Mouse (Mus musculus) left cerebral cortex, postnatal 14 days (tissue): ENCODE results near the gene Tnfaip3. TPM values are rescaled to one million over a fixed set of nuclear protein-coding genes. Genes with fewer than 3 reads are reported as not detected.
A peak's percentile ranks its signal among the peaks of the same experiment; 100 is the strongest.

ENCODE experiments used
- DNase-seq, 2 experiments: peaks; one replicate each; pipeline ENCODE4 v3.0.0; 2021 to 2022; ENCODE audit warnings: low spot score in 2 of 2, mixed read lengths in 1 of 2
- intact Hi-C: fragments of 180-260 bp; cut with DNase I; formaldehyde crosslinking; loops from one replicate; pipeline ENCODE4 v1.15.1; 2025
- long read RNA-seq, 2 experiments: library from polyadenylated mRNA; stranded (forward); transcript quantifications; one replicate each; pipeline ENCODE4 v2.0.0; 2021
- total RNA-seq, 2 experiments: library from RNA; stranded (reverse); gene quantifications; 2 replicates each; pipeline ENCODE4 v1.2.3; 2021

Gene Tnfaip3
- 1 to 10 TPM; 3.4 to 4.1 TPM for total RNA-seq
- long read RNA-seq, experiment 1, full-length matches to known transcripts: 3 of 3 reads
- long read RNA-seq, experiment 1, partial matches to known transcripts: 0 of 3 reads
- long read RNA-seq, experiment 1, other reads (novel, unspliced or antisense): 0 of 3 reads
- long read RNA-seq, experiment 2, full-length matches to known transcripts: 1 of 1 reads
- long read RNA-seq, experiment 2, partial matches to known transcripts: 0 of 1 reads
- long read RNA-seq, experiment 2, other reads (novel, unspliced or antisense): 0 of 1 reads

DNA sequence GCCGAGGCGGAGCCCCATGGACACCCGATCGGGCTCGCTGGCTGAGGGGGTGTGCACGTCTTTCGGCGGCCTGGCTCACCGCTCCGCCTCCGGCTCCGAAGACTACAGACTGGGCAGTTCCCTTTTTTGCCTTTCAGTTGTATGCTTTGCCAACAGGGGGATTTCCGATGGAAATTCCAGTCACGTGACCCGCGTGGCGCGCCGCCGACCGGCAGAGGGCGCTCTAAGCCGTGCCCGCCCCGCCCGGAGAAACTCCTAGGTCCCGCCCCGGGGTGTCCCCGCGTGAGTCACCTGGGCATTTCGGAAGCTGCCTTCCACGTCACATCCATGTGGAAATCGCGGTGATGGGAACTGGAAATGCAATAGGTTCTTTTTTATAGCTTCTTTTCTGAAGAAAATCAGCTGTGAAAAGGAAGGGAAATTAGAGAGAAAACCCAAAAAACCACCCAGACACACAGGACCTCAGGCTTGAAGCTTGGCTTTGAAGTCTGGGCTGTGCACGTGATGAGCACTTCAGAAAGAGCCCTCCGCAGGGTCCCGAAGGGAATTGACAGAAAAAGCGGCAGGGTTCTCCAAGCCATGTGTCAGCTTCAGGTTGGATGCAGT, at the start of gene Tnfaip3:
Gene Tnfaip3, minus strand, starts transcription at position 401 of the 606 bp plus-strand sequence.
- intact Hi-C loops: loop anchor here (1.0 kb wide), 1 partner anchor 171 kb away; no protein-coding TSS in a partner anchor
- peak; percentile 96 to 97 for DNase-seq

DNA sequence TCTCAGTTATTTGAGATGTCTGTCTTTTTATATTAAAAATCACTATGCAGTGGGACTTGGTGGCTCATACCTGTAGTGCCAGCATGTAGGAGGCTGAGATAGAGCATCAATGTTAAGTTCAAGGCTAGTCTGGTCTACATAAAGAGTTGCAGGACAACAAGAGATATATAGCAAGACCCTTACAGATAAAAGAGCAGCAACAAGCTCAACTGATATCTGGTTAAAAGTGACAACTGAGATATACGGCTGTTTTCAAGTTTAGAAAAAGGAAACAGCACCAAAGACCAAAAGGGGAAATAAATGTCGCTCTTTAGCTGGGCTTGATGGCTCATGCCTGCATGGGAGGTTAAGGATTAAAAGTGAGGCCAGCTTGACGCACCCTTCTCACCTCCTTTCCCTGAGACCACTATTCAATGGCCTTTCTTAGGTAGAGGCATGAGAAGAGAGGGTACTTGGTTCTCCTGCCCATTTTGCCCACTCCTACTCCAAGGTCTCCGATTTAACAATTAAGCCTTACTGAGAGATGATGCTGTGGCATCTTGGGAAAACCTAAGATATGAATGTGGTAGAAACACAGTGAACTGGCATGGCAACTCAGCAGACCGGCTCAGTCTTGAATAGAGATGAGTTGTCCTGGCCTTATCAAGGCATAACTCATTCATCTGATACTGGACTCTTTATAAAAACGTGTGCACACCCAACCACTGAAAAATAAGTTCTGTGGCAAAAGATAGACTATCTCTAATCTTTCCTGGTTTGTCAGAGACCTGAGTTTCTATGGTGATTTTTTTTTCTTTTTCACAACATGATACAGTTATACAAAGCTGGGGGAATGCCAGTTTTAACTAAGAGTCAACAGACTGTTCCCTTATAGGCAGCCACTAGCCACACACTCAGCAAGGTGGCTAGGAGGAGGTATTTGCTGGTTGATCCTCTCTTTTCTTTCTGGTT, 49.5 kb upstream of the Tnfaip3 start:
- peak in 1 of 2 experiments; percentile 30 for DNase-seq
- intact Hi-C loops: no loop called here

DNA sequence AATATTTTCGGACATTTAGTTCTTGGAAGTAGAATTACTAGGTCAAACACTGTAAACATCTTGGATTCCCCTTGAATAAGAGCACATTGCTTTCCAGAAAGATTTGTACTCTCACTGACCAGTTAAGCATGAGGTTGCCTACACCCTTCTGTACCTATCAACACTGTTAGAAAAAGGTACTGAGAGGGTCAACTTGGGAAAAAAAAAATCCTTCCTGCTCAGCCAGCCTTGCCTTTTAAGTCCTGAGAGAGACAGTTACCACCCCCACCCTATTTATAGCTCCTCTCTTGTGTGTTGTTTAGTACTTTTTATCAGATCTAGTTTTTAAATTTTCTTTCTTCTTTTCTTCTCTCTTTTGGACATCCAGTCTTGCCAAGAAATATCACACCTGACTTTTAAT, 48.2 kb upstream of the Tnfaip3 start:
- no peak for DNase-seq
- intact Hi-C loops: no loop called here

DNA sequence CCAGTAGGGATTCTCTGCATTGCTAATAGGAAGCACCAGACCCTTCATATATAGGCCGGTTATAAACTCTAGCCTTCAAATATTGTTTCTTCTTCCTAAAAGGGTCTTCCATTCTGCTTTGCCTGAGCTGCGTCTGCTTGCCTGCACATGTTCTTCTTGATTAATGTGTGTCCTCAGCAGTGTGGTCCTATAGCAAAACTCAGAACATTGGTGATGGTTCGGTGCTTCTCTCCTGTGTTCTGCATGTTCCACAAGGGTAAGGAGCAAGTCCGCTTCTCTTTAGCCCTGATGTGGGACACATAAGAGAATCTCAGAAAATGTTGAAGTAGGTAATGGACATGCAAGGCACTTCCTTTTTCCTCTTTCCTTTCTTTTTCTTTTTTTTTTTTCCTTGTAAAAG, 47.8 kb upstream of the Tnfaip3 start:
- DNase-seq: no peak
- intact Hi-C loops: no loop called here

DNA sequence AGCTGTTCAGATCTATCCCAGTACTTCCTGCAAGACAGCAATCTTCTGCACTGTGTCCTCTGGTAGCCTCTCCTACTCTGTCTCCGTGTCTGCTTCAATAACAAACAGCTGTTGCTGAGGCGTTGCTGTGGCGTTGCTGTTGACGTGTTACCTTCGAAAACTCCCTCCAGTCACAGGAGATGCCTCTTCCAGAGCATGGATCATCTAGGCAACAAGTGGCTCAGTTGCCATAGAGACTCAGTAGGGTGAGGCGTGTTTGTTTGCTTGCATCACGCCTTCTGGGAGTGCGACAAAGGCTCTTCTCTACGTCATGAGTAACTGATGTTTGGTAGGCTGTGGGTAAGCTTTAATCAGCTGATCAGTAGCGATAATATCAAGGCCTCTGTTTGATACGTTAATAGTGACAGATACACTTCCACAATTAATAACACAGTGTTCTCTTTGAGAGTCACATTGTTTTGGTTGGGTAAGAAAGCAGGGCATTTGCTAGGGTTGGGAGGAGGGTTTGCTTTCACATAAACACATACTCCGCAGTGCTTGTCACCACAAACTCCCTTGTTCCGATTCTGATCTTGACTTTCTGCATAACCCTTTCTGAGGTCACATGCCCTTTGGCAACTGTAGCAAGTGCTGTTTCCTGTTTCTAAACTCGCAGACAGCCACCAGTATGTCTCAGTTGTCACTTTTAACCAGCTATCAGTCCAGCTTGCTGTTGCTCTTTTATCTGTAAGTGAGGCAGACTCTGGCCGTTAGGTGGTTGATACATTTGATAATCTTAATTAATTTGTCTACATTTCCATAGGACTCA, 46.8 kb upstream of the Tnfaip3 start:
- peak; percentile 8 to 49 for DNase-seq
- intact Hi-C loops: no loop called here

DNA sequence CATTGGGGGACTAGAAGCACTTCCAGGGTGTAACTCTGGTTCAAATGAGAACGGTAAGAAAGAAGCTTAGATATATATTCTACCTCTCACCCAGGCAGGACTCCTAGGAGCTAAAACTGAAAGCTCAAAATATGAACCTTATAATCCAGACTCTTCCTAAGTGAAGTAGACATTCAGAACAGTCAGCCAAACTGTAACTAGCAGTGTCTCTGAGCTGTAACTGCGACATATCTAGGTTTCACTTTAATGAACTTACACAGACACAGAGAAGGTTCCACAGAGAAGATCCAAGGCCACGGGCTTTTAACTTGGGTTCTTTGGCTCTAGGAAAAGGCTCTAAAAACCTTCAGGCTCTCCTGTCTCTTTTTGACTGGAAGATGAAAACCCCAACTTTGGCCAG, 45.7 kb upstream of the Tnfaip3 start:
- intact Hi-C loops: no loop called here
- DNase-seq: no peak

DNA sequence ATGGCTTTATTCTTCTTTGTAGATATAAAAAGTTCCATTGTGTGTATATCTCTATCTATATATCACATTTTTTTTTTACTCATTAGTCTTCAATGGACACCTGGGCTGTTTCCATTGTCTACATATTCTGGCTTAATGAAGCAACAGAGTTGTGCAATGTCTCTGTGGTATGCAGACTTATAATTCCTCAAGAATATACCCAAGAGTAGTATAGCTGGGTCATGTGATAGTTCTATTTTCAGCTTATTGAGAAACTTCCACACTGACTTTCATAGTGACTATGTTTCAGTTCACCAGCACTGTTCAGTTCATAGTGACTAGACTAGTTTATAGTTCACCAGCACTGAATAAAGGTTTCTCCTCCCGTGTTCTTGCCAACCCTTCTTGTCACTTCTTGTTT, 38.1 kb upstream of the Tnfaip3 start:
- intact Hi-C loops: no loop called here
- no peak for DNase-seq

DNA sequence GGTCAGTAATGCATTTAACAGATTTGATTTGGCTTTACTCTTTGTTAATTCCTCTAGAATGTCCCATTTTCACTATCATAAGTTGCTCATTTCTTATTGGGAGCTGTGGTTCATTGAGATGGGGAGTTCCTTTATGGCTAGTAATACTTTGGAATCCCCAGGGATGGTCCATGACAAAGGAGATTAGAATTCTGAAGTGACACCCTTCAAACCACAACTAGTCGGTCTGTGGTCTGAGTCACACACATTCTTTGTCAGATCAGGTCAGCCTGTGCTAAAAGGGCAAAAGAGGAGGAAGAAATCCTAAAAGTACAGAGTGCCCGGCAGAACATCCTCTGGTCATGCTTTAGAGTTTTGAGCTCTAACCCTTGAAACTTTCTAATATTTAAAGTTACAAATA, 30.5 kb upstream of the Tnfaip3 start:
- intact Hi-C loops: no loop called here
- no peak for DNase-seq

DNA sequence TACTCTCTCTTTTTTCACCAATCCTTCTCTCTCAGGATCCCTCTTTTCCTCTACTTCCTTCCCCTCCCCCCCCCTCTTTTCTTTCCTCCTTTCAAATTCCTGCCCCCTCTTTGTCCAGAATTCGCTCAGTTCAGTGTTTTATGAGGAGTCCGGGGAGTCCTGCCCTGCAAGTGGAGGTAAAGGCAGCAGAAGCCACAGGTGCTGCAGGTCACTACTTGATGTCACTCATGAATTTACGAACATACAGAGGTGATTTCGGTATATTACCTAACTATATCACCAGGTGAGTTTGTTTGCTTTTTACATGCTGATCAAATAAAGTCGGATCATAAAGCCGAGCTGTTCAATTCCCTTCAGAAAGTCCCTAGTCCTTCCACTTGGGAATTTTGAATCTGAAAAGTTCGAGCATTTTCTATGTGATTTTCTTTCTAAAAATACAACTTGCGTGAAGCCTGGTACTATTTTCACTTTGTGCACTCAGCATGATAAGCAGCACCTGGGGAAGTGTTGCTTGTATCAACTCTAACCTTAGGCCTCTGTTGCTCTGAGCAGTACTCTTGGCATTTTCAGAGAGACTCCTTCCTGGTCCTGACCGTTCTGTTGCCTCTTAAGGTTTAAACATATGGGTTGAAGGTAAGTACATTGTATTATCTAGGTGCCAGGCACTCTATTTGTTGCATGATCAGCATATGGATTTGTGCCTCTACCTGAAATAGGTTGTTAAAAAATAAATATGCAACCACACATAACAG, 29.5 kb upstream of the Tnfaip3 start:
- intact Hi-C loops: no loop called here
- no peak for DNase-seq

DNA sequence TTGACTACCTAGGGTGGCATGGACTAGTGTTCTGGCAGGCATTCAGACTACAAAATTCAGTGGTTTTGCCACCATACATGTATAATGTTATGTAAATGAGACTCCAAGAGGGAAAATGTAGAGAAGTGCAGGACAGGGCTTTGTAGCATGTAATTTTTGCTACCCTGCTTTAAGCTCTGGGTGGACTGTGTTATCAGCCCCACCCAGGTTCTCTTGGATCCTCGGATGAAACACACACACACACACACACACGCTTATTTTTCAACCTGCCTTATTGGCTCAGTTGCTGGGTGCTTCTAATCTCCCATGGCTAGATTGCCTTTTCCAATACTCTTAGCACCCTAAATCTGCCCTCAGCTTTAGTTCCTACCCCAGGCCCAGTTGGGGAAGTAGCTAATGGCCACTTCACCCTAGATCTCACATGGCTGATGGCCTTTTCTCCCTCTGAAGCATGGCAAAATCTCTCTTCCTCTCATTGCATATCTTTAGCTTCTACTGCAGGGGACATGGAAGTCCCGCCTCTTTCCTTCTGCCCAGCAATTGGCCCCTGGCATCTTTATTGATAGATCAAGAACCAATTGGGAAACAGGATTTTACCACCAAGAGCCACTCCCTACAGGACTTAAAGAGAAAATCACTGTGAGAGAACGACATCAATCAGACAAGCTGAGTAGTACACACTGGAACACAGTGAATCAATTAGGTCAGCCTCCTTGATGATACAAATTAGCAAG, 28.2 kb upstream of the Tnfaip3 start:
- intact Hi-C loops: no loop called here

DNA sequence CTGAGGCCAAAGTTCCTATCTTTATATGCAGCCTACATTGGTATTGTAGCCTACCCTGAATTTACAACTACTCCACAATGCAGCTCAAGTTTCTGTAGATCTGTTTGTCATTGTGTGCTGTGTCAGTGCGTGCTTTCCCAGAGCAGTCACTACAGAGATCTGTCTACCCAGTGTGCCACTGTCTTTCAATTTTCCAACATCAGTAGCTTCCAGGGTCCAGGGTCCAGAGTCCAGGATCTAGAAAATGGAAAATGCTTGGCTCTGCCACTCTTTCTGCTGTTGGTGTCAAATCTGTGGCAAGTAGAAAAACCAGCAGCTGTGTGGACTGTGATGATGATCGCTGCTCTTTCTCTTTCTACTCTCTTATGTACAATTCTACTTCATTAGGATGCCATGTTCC, 24.7 kb upstream of the Tnfaip3 start:
- intact Hi-C loops: no loop called here
- DNase-seq: no peak

More for the DNA sequence above, 28.2 kb upstream of the Tnfaip3 start:
- DNase-seq: peak; percentile 18 to 41

DNA sequence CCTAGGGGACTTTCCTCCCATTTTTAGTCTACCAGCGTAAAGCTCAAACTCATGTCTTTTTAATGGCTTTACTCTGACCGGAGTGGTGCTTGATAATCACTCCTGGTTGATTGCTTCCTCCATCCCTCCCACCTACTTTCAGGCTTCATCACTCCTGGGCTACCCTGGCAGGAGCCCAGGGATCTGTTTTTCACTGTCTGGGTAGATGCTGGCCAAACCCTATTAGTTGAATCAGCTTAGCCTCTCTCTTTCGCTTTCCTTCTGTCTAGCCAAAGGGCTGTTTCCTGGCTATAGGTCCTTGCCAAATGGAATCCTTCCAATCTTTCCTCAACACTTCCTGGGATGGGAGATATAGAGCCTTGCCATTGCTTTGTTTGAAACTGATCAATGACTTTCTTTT, 19.3 kb upstream of the Tnfaip3 start:
- intact Hi-C loops: no loop called here
- no peak for DNase-seq

DNA sequence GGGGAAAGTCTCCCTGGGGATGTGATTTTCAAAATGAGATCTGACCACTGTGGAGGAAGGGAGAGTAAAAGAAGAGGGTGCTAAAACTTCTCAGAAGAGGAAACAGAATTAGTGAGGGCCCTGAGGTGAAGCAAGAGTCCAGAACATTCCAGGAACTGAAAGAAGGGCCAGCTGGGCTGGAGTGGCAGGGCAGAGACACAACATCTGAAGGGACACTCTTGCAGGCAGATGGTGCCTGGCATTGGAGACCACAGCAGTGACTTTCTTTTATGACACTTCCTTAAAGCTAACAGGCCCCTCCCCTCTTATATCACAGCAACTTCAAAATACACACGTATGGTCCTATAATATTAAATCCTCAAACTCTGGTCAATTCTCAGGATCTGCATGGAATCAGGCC, 18.2 kb upstream of the Tnfaip3 start:
- peak in 1 of 2 experiments; percentile 26 for DNase-seq

DNA sequence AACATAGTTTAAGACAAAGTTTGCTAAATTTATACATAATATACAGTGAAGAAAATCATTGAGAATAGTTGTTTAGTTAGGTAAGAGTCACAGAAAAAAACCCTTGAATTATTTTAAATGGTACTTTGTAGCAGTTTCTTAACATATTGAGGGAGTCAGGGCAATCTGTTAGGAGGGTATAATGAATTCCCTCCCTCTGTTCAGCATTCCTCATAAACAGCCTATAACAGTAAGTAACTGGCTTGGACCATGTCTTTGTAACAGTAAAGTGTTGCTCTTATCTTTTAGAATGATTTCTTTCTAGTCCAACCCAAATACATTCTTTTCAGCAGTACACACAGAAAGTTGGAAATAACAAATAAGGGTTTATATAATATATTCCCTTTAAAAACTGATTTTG, 16.4 kb upstream of the Tnfaip3 start:
- DNase-seq: no peak
- intact Hi-C loops: no loop called here

More for the DNA sequence above, 18.2 kb upstream of the Tnfaip3 start:
- intact Hi-C loops: no loop called here

DNA sequence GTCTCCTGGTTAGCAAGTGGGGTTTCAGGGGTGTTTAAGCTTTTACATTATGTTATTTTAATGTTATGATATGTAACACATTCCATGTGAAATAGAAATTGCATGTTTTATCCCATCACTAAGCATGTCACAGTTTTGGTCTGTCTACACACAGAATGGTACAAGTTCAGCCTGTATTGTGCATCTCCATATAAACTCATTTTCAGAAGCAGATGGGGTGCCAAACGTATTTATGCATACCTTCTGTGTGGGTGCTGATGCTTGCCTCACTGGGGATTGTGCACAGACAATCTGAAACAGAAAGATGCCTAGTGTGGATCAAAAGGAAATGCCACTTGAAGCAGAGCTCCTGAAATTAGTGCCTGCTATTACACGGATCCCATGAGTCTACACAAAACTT, 15.2 kb upstream of the Tnfaip3 start:
- intact Hi-C loops: no loop called here
- DNase-seq: no peak

DNA sequence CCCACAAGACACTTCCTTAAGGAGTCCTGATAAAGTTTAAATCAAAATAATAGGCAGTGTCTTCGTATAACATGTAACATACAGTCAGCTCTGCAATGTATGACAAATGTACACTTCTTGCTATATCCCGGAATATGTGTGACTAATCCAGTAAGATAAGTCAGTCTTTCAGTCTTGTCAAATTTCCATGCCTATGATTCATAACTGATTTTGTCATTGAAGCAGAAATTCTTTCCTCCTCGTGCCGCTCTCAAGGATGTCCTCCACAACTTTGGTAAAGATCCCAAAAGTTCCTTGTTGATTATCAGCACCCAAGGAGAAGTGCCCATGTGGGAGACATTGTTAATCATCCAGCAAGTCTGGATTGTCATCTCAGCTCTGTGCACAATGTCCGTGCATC, 11.3 kb upstream of the Tnfaip3 start:
- no peak for DNase-seq
- intact Hi-C loops: no loop called here

DNA sequence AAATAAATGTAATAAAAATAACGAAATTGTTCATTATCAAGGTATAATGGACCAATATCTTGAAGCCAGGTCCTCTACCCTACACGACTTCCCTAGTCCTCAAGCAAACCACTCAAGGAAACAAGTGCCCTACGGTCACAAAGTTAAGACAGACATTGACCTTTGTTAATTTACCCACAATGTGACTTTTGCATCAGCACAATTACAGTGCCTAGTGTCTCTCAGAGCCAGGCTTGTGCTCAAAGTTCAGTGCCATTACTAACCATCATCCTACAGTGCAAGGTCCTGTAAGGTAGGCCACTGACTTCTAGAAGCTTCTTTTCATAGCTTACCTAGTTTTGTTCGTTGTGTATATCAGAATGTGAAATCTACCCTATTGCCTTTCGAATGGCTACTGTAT, 8.9 kb upstream of the Tnfaip3 start:
- intact Hi-C loops: no loop called here
- no peak for DNase-seq
